Mouse (Mus musculus): ENCODE measurements around the gene Kif1b. TPM values are rescaled to one million over a fixed set of nuclear protein-coding genes. Genes with fewer than 3 reads are reported as not detected.

The Kif1b gene
- polyA plus RNA-seq, 1 experiment = 19.4 TPM

GRCm38 (mm10) chr4:149277571-149277970 is 29.9 kb downstream of the Kif1b start:
- WGBS = 34% methylated on average over 4 of the region's 4 CpGs
- Histone ChIP-seq H3K4me3 (ENCODE audit: low read depth, low read length) (no peak overlapping the region), H3K36me3 (ENCODE audit: control insufficient read depth, insufficient read depth, low read length) (peaks cover 24% of the 10 kb centered on the region), H3K4me1 (ENCODE audit: control insufficient read depth, insufficient read depth, insufficient read length, low read length) (peaks cover 8% of the 10 kb centered on the region; the same call in 1 of the 2 replicates), H3K27ac (ENCODE audit: insufficient read depth, low read depth, low read length) (peak overlapping the region; percentile 67; the same call in 1 of the 2 replicates), H3K27me3 (ENCODE audit: control insufficient read depth, insufficient read depth, low read length) (no peaks in the 10 kb centered on the region)
- TF ChIP-seq POLR2A (IDR thresholded peaks at IDR 0.05; ENCODE audit: low read depth, low read length) (no peak), CTCF (IDR thresholded peaks at IDR 0.05; ENCODE audit: extremely low read depth, insufficient read length, insufficient replicate concordance, low read depth, low read length) (no peak)

DNA sequence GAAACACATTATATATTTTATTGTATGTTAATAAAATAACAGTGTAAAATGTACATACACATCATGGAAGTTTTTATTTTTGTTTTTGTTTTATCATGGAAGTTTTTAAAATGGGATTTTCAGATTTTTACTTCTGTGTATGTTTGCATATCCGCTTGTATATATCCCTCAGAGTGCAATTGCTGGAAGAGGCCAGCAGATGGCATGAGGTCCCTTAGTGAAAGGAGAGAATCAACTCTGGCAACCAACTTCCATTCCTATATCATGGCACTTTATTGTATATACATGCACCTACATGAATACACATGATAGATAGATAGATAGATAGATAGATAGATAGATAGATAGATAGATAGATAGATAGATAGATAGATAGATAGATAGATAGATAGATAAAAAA is 34.4 kb downstream of the Kif1b start:
- TF ChIP-seq POLR2A (IDR thresholded peaks at IDR 0.05; ENCODE audit: low read depth, low read length) = no peak
- no peak for TF ChIP-seq CTCF (IDR thresholded peaks at IDR 0.05; ENCODE audit: extremely low read depth, insufficient read length, insufficient replicate concordance, low read depth, low read length)
- H3K36me3 ChIP-seq (ENCODE audit: control insufficient read depth, insufficient read depth, low read length) = peaks cover 37% of the 10 kb centered on the region
- no peak overlapping the region for H3K4me3 ChIP-seq (ENCODE audit: low read depth, low read length)
- peaks cover 4% of the 10 kb centered on the region; the same call in 1 of the 2 replicates for H3K4me1 ChIP-seq (ENCODE audit: control insufficient read depth, insufficient read depth, insufficient read length, low read length)
- no peak overlapping the region for H3K27ac ChIP-seq (ENCODE audit: insufficient read depth, low read depth, low read length)
- WGBS = 93% methylated on average over 1 of the region's 1 CpGs
- H3K27me3 ChIP-seq (ENCODE audit: control insufficient read depth, insufficient read depth, low read length) = no peaks in the 10 kb centered on the region

DNA sequence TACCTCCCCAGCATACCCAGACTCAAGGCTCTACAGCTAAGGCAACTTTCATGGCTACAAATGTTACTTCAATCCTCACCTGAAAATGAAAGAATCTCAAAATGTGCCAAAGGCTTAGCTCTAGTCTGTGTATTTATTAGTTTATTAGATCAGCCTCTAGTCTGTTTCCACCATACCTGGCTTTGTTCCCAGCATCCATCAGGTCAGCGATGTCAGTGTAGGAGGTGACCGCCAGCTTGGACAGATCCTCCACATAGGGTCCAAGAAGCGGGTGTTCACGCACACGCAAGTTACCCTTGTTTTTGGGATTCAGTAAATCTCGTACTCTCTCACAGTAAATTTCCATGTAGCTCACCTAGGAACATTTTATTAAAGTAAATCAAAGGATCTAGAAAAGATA is 37.0 kb downstream of the Kif1b start:
- Histone ChIP-seq H3K27me3 (ENCODE audit: control insufficient read depth, insufficient read depth, low read length) (no peaks in the 10 kb centered on the region), H3K27ac (ENCODE audit: insufficient read depth, low read depth, low read length) (no peak overlapping the region), H3K36me3 (ENCODE audit: control insufficient read depth, insufficient read depth, low read length) (peaks cover 39% of the 10 kb centered on the region), H3K4me1 (ENCODE audit: control insufficient read depth, insufficient read depth, insufficient read length, low read length) (peaks cover 3% of the 10 kb centered on the region; the same call in 1 of the 2 replicates), H3K4me3 (ENCODE audit: low read depth, low read length) (no peak overlapping the region)
- TF ChIP-seq POLR2A (IDR thresholded peaks at IDR 0.05; ENCODE audit: low read depth, low read length) (no peak), CTCF (IDR thresholded peaks at IDR 0.05; ENCODE audit: extremely low read depth, insufficient read length, insufficient replicate concordance, low read depth, low read length) (no peak)
- 93% methylated on average over 6 of the region's 6 CpGs for WGBS

DNA sequence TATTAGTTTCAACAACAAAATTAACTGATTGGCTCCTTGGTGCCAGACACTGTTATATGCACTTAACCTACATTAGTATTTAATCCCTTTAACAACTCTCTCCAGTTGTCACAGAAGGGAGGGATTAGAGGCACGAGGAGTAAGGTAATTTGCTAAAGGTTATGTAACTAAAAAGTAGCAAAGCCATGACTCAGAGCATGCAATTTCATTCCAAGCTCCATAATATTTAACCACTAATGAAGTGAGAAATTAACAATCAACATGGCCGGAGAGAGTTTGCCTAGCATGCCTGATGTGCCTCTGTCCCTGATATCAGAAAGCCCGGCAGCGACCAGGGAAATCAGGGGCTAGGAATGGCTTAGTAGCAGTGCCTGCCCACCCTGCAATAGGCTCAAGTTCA is 38.5 kb downstream of the Kif1b start:
- TF ChIP-seq POLR2A (IDR thresholded peaks at IDR 0.05; ENCODE audit: low read depth, low read length) (no peak), CTCF (IDR thresholded peaks at IDR 0.05; ENCODE audit: extremely low read depth, insufficient read length, insufficient replicate concordance, low read depth, low read length) (no peak)
- Histone ChIP-seq H3K27ac (ENCODE audit: insufficient read depth, low read depth, low read length) (no peak overlapping the region), H3K4me3 (ENCODE audit: low read depth, low read length) (no peak overlapping the region), H3K36me3 (ENCODE audit: control insufficient read depth, insufficient read depth, low read length) (peaks cover 32% of the 10 kb centered on the region), H3K4me1 (ENCODE audit: control insufficient read depth, insufficient read depth, insufficient read length, low read length) (peaks cover 3% of the 10 kb centered on the region; the same call in 1 of the 2 replicates), H3K27me3 (ENCODE audit: control insufficient read depth, insufficient read depth, low read length) (no peaks in the 10 kb centered on the region)
- 74% methylated on average over 4 of the region's 4 CpGs for WGBS

DNA sequence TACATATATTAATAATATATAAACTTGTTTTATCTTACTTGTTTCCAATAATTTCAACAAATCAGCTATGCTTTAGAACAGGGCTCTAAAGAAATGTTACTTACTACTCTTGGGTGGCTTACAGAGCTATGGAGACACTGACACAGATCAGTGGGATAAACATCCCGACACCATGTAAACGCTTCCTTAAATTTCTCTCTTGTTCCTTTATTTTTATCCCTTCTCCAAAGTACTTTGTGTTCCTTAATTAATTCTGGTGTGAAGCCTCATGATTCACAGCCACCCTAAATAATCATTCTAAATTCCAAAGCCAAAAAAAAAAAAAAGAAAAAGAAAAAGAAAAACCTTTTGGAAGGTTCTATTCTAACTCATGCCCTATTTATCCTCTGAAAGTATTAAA is 42.6 kb downstream of the Kif1b start:
- Histone ChIP-seq H3K4me3 (ENCODE audit: low read depth, low read length) (no peak overlapping the region), H3K36me3 (ENCODE audit: control insufficient read depth, insufficient read depth, low read length) (peaks cover 24% of the 10 kb centered on the region), H3K27ac (ENCODE audit: insufficient read depth, low read depth, low read length) (no peak overlapping the region), H3K4me1 (ENCODE audit: control insufficient read depth, insufficient read depth, insufficient read length, low read length) (peaks cover 6% of the 10 kb centered on the region; the same call in 1 of the 2 replicates), H3K27me3 (ENCODE audit: control insufficient read depth, insufficient read depth, low read length) (no peaks in the 10 kb centered on the region)
- 94% methylated on average over 2 of the region's 2 CpGs for WGBS
- TF ChIP-seq POLR2A (IDR thresholded peaks at IDR 0.05; ENCODE audit: low read depth, low read length) (no peak), CTCF (IDR thresholded peaks at IDR 0.05; ENCODE audit: extremely low read depth, insufficient read length, insufficient replicate concordance, low read depth, low read length) (no peak)

DNA sequence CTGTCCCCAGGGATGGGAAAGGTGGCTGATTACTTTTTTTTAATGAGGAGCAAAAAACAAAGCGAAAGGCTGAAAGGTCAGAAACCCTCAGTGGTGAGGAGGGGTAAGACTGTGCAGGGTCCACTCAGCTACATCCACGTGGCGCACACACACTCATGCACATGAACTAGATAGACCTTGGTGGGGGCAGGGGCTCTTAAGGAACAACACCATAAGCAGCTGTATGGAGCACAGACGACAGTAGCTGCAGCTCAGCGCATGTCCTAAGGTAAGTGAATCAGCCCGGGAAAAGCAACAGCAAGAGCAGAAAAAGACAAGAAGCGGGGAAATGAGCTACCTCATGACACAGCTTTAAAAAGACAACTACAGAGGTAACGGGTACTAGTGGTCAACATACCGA is 44.3 kb downstream of the Kif1b start:
- H3K27me3 ChIP-seq (ENCODE audit: control insufficient read depth, insufficient read depth, low read length) = no peaks in the 10 kb centered on the region
- TF ChIP-seq POLR2A (IDR thresholded peaks at IDR 0.05; ENCODE audit: low read depth, low read length) (no peak), CTCF (IDR thresholded peaks at IDR 0.05; ENCODE audit: extremely low read depth, insufficient read length, insufficient replicate concordance, low read depth, low read length) (no peak)
- H3K36me3 ChIP-seq (ENCODE audit: control insufficient read depth, insufficient read depth, low read length) = peaks cover 30% of the 10 kb centered on the region
- 95% methylated on average over 9 of the region's 9 CpGs for WGBS
- no peak overlapping the region for H3K4me3 ChIP-seq (ENCODE audit: low read depth, low read length)
- H3K27ac ChIP-seq (ENCODE audit: insufficient read depth, low read depth, low read length) = no peak overlapping the region
- H3K4me1 ChIP-seq (ENCODE audit: control insufficient read depth, insufficient read depth, insufficient read length, low read length) = peaks cover 9% of the 10 kb centered on the region; the same call in 1 of the 2 replicates

DNA sequence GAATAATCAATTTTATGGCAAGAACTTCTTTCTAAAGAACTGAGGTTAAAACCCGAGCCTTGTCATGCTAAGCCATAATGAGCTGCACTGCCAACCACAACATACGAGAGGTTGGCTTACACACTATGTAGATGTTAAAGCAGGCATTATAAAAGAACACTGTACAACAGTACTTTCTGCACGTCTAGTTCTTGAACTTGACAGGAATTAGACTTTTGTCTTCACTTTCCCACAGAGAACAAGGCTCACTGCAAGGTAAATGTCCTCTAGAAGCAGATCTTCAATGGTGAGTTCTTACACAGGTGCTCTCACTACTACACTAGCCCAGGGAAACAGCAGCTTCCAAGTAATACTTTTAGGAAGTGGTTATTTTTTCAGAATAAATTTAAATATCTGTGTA is 46.0 kb downstream of the Kif1b start:
- no peak overlapping the region for H3K4me3 ChIP-seq (ENCODE audit: low read depth, low read length)
- no peaks in the 10 kb centered on the region for H3K27me3 ChIP-seq (ENCODE audit: control insufficient read depth, insufficient read depth, low read length)
- H3K4me1 ChIP-seq (ENCODE audit: control insufficient read depth, insufficient read depth, insufficient read length, low read length) = peaks cover 10% of the 10 kb centered on the region
- 76% methylated on average over 3 of the region's 3 CpGs for WGBS
- H3K27ac ChIP-seq (ENCODE audit: insufficient read depth, low read depth, low read length) = no peak overlapping the region
- no peak for TF ChIP-seq POLR2A (IDR thresholded peaks at IDR 0.05; ENCODE audit: low read depth, low read length)
- peaks cover 38% of the 10 kb centered on the region for H3K36me3 ChIP-seq (ENCODE audit: control insufficient read depth, insufficient read depth, low read length)

GRCm38 (mm10) chr4:149260911-149261310 is 46.6 kb downstream of the Kif1b start:
- WGBS = 32% methylated on average over 3 of the region's 3 CpGs
- no peak overlapping the region for H3K27ac ChIP-seq (ENCODE audit: insufficient read depth, low read depth, low read length)
- peaks cover 34% of the 10 kb centered on the region for H3K36me3 ChIP-seq (ENCODE audit: control insufficient read depth, insufficient read depth, low read length)
- TF ChIP-seq POLR2A (IDR thresholded peaks at IDR 0.05; ENCODE audit: low read depth, low read length) (no peak), CTCF (IDR thresholded peaks at IDR 0.05; ENCODE audit: extremely low read depth, insufficient read length, insufficient replicate concordance, low read depth, low read length) (no peak)
- no peaks in the 10 kb centered on the region for H3K27me3 ChIP-seq (ENCODE audit: control insufficient read depth, insufficient read depth, low read length)
- H3K4me1 ChIP-seq (ENCODE audit: control insufficient read depth, insufficient read depth, insufficient read length, low read length) = peaks cover 11% of the 10 kb centered on the region
- H3K4me3 ChIP-seq (ENCODE audit: low read depth, low read length) = no peak overlapping the region
